Mouse (Mus musculus) thymus, postnatal 14 days (tissue): Measurements from ENCODE around the gene Arhgdib.

Source experiments
- DNase-seq: peaks from one replicate; pipeline ENCODE4 v3.0.0; 2021

Arhgdib gene

DNA sequence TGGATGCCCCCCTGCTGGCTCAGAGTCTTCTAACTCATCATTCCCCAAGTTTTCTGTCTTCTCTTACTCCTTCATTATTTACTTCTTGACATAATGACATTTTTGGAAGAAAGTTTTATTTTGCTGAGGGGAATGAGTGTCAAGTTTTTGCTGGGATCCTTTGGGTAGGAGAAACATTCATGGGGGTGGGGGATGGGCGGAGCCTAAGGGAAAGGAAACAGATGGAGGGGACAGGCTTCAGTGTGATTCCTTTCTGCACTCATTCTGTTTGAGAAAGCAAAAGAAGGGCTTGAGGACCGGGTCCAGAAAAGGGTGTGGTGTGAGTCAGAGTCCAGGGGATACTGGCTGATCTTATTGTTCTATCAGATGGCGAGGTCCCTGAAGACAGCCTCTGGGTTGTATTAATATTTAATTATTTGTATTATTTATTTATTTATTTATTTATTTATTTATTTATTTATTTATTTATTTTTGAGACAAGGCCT lies 58.2 kb downstream of the Arhgdib start:
- no peak for DNase-seq

DNA sequence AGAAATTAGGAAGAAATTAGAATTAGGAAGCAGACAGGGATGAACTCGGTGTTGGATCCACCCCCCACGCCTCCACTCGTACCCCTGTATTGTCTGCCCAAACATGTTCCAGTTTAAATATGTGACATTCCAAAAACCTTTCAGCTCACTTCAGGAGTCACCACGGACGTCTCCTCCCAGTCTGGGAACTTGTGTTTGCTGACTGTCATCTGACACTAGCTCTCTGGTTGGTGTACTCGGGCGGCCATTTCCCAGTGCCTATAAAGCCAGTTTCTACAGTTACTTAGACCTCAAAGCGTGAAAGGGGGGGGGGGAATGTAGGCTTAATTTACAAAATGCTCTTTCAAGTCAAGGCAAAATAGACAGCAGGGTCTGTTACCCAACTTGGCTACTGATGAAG lies 60.0 kb downstream of the Arhgdib start:
- DNase-seq, result no peak

DNA sequence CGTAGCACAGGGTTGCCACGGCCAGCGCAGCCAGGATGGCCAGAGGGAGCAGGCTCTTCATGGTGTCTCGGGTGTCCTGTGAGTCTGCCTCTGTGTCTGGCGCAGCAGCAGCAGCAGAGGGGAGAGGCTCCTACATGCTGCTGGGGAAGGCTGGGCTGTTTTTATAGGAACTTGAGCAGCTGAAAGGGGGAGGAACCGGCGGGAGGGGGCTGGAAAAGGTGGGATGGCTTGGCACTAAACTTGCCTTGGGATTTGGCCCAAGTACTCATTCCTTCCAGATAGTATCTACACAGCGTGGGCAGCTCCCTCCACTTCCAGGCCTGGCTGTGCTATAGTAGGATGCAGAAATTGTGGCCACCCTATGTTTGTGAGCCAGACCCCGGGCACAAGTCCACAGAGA lies 66.0 kb downstream of the Arhgdib start, which contains the start of gene Mgp:
TSS of gene Mgp (minus strand) at position 154 of the 400 bp plus-strand sequence.
- no peak for DNase-seq

DNA sequence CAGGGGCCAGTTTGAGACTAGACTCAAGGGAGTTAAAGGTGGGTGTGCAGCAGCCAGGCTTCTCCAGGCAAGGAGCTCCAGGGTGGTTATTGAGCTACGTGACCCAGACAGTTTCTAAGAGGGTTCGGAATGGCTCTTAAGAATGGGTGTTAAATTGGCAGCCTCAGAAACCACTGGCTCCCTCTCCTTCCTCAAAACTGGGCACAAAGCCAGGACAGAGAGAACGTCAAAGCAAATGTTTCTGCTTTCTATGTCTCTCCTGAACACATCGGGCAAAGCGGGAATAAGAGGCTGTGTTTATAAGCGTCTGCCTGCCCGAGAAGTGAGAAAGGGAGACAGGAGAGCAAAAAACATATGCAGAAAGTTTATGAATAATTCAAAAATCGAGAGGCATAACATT lies 67.1 kb downstream of the Arhgdib start:
- DNase-seq, result no peak
